Mouse (Mus musculus): ENCODE data around the gene Fam177a. TPM values are rescaled to one million over a fixed set of nuclear protein-coding genes. Genes with fewer than 3 reads are reported as not detected.
"Not testable (repeated sequence)": the region's sequence is repeated elsewhere in the genome, so short reads cannot be mapped to it uniquely, and the experiment has no call there.

The Fam177a gene
- polyA plus RNA-seq, 2 experiments = 3.8 to 7.3 TPM

DNA sequence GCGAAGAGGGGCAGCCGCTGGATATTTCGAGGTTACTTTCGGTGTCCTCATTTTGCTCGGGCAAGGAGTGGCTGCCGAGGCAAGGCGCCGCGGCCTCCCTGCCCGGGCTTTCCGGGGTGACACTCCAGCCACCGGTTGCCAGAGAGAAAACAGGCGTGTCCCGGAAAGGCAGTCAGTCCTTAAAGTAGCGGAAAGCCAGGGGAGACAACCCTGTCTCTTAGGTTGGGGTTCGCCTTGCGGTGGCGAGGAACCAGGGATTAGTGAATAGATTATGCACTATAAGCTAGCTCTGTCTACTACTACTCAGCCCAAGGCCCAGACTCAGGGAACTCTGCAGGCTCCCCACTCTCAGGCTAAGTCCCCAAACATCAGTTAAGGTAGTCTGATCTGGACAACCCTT, 462 bp downstream of the Fam177a start:
- not testable (repeated sequence) for H3K27ac ChIP-seq; H3K36me3 ChIP-seq (replicated peaks; ENCODE audit: control insufficient read depth, insufficient read depth, low read depth); H3K9ac ChIP-seq (replicated peaks); H3K4me3 ChIP-seq (ENCODE audit: insufficient read depth in 1 of 2, low read depth in 2 of 2, low read length in 2 of 2); H3K9me3 ChIP-seq (ENCODE audit: control insufficient read depth, low read length); H3K4me1 ChIP-seq (replicated peaks; ENCODE audit: control insufficient read depth in 2 of 2, insufficient read depth in 2 of 2, low read length in 1 of 2); DNase-seq (ENCODE audit: low read depth in 3 of 3, low spot score in 3 of 3); H3K4me2 ChIP-seq (ENCODE audit: low read depth); H3K27me3 ChIP-seq (ENCODE audit: control insufficient read depth, insufficient read depth, low read length)
- peak; percentile 81 for ATAC-seq (ENCODE audit: insufficient read depth)
- WGBS (ENCODE audit: insufficient replicate concordance) = no CpG with 5 or more reads among the region's 18 CpGs

GRCm38 (mm10) chr12:55135540-55135939, 11.3 kb downstream of the Fam177a start:
- not testable (repeated sequence) for H3K9me3 ChIP-seq (ENCODE audit: control insufficient read depth, low read length); H3K27ac ChIP-seq; H3K36me3 ChIP-seq (replicated peaks; ENCODE audit: control insufficient read depth, insufficient read depth, low read depth); H3K4me2 ChIP-seq (ENCODE audit: low read depth); H3K4me1 ChIP-seq (replicated peaks; ENCODE audit: control insufficient read depth in 2 of 2, insufficient read depth in 2 of 2, low read length in 1 of 2); DNase-seq (ENCODE audit: low read depth in 3 of 3, low spot score in 3 of 3); H3K4me3 ChIP-seq (ENCODE audit: insufficient read depth in 1 of 2, low read depth in 2 of 2, low read length in 2 of 2); H3K9ac ChIP-seq (replicated peaks); H3K27me3 ChIP-seq (ENCODE audit: control insufficient read depth, insufficient read depth, low read length); ATAC-seq (ENCODE audit: insufficient read depth)
- no CpG with 5 or more reads among the region's 6 CpGs for whole genome bisulfite sequencing (ENCODE audit: insufficient replicate concordance)

DNA sequence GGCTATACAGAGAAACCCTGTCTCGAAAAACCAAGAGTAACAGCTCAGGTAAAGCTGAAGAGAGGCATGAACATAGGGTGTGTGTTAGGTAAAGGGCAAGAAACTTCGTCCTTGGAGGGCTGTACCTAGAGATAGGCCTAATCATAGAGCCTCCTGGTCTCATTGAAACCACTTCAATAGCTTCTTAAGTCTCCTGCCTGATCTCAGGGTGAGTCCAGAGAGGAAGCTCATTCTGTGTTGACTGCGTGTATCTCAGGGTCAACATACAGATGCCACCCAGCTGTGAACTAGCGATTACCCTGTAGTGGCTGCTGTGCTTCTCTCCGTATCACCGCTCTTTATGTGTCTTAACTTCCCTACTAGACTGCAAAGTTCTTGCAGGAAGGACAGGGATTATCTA, 13.6 kb downstream of the Fam177a start:
- not testable (repeated sequence) for H3K4me1 ChIP-seq (replicated peaks; ENCODE audit: control insufficient read depth in 2 of 2, insufficient read depth in 2 of 2, low read length in 1 of 2); H3K36me3 ChIP-seq (replicated peaks; ENCODE audit: control insufficient read depth, insufficient read depth, low read depth); H3K27me3 ChIP-seq (ENCODE audit: control insufficient read depth, insufficient read depth, low read length); H3K9ac ChIP-seq (replicated peaks); H3K27ac ChIP-seq; H3K9me3 ChIP-seq (ENCODE audit: control insufficient read depth, low read length); DNase-seq (ENCODE audit: low read depth in 3 of 3, low spot score in 3 of 3); H3K4me3 ChIP-seq (ENCODE audit: insufficient read depth in 1 of 2, low read depth in 2 of 2, low read length in 2 of 2); H3K4me2 ChIP-seq (ENCODE audit: low read depth)
- WGBS (ENCODE audit: insufficient replicate concordance) = no CpG with 5 or more reads among the region's 6 CpGs
- 0 out of 2 replicates have a peak, but pooled peaks have one; percentile 21 for ATAC-seq (ENCODE audit: insufficient read depth)

DNA sequence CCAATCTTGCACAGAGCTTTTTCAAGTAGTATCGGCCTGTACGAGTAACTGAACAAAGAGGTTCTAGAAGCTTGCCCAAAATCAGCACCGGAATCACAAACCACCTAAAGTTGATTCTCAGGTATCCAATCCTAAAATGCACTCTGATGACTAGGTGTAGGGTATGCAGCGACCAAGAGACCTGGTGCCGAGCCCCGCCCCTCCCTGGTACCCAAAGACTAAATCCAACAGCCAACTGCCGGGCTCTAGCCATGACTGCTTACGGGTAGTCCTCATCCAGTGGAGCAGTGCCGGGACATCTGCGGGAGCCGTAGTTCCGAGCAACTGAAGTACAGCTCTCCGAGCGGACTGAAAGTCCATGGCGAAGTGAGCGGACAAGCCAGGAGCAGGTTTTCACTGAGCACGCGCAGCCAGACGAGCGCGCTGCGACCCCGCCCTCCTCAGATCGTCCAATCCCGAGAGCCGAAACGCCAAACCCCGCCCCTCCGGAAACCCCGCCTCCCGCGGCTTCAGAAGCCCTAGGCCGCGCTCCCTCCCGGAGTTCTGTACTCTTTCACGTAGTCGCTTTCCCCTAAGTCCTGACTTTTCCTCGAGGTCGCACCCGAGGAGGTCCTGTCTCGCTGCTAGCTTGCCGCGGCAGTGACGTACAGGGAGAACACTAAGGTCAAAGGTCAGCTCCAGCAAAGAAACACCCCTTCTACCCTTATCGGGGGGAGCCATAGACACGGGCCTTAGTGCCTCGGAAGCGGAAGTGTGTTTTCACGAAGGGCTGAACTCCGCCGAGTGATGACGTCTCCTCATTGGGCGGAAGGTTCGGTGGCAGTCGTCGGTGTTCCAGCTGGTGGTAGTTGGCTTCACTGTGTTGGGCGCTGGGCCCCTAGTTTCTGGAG, 30.5 kb downstream of the Fam177a start, which contains the start of gene Srp54b:
Gene Srp54b, plus strand, starts transcription at position 546 of the 890 bp plus-strand sequence.
- H3K9ac ChIP-seq (replicated peaks) = peak within 1 kb of the TSS; percentile 57; the same call in 1 of the 2 replicates
- WGBS (ENCODE audit: insufficient replicate concordance) = no CpG with 5 or more reads among the region's 57 CpGs
- not testable (repeated sequence) for H3K27ac ChIP-seq; H3K4me2 ChIP-seq (ENCODE audit: low read depth); H3K36me3 ChIP-seq (replicated peaks; ENCODE audit: control insufficient read depth, insufficient read depth, low read depth); DNase-seq (ENCODE audit: low read depth in 3 of 3, low spot score in 3 of 3); H3K4me1 ChIP-seq (replicated peaks; ENCODE audit: control insufficient read depth in 2 of 2, insufficient read depth in 2 of 2, low read length in 1 of 2); H3K9me3 ChIP-seq (ENCODE audit: control insufficient read depth, low read length); H3K27me3 ChIP-seq (ENCODE audit: control insufficient read depth, insufficient read depth, low read length)
- ATAC-seq (ENCODE audit: insufficient read depth) = peak; percentile 96
- H3K4me3 ChIP-seq (ENCODE audit: insufficient read depth in 1 of 2, low read depth in 2 of 2, low read length in 2 of 2) = peak within 1 kb of the TSS in 1 of 2 experiments; percentile 52; a peak in 2 of 4 replicates

DNA sequence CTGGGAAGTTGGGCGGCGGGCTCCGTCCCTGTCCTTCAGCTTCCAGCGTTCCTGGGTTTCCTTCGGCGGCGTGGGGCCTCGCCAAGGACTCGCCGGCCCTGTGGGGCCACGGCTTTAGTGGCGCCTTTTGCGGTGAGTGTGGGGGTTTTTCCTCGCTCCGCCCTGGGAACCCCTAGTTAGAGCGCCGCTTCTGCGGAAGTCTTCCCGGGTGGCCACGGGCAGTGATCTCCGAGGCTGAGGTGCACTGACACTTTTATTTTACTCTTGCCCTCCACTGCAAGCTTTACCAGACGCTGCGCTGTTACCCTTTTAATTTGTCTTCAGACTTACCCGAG, 31.1 kb downstream of the Fam177a start:
- not testable (repeated sequence) for H3K27ac ChIP-seq; DNase-seq (ENCODE audit: low read depth in 3 of 3, low spot score in 3 of 3); H3K4me1 ChIP-seq (replicated peaks; ENCODE audit: control insufficient read depth in 2 of 2, insufficient read depth in 2 of 2, low read length in 1 of 2); H3K36me3 ChIP-seq (replicated peaks; ENCODE audit: control insufficient read depth, insufficient read depth, low read depth); H3K27me3 ChIP-seq (ENCODE audit: control insufficient read depth, insufficient read depth, low read length); H3K9me3 ChIP-seq (ENCODE audit: control insufficient read depth, low read length); H3K4me2 ChIP-seq (ENCODE audit: low read depth)
- peak overlapping the region in 1 of 2 experiments; percentile 52; a peak in 2 of 4 replicates for H3K4me3 ChIP-seq (ENCODE audit: insufficient read depth in 1 of 2, low read depth in 2 of 2, low read length in 2 of 2)
- 1% methylated on average over 8 of the region's 24 CpGs for WGBS (ENCODE audit: insufficient replicate concordance)
- ATAC-seq (ENCODE audit: insufficient read depth) = peak; percentile 40
- H3K9ac ChIP-seq (replicated peaks) = peak overlapping the region; percentile 57; the same call in 1 of the 2 replicates

GRCm38 (mm10) chr12:55167034-55167557, 42.8 kb downstream of the Fam177a start:
- no CpG with 5 or more reads among the region's 7 CpGs for WGBS (ENCODE audit: insufficient replicate concordance)
- H3K27me3 ChIP-seq (ENCODE audit: control insufficient read depth, insufficient read depth, low read length); H3K9ac ChIP-seq (replicated peaks); H3K27ac ChIP-seq; H3K36me3 ChIP-seq (replicated peaks; ENCODE audit: control insufficient read depth, insufficient read depth, low read depth); H3K4me3 ChIP-seq (ENCODE audit: insufficient read depth in 1 of 2, low read depth in 2 of 2, low read length in 2 of 2); ATAC-seq (ENCODE audit: insufficient read depth); DNase-seq (ENCODE audit: low read depth in 3 of 3, low spot score in 3 of 3); H3K4me2 ChIP-seq (ENCODE audit: low read depth); H3K4me1 ChIP-seq (replicated peaks; ENCODE audit: control insufficient read depth in 2 of 2, insufficient read depth in 2 of 2, low read length in 1 of 2); H3K9me3 ChIP-seq (ENCODE audit: control insufficient read depth, low read length): not testable (repeated sequence)

GRCm38 (mm10) chr12:55187686-55188085, 63.4 kb downstream of the Fam177a start:
- not testable (repeated sequence) for H3K9ac ChIP-seq (replicated peaks); DNase-seq (ENCODE audit: low read depth in 3 of 3, low spot score in 3 of 3); H3K27ac ChIP-seq; H3K9me3 ChIP-seq (ENCODE audit: control insufficient read depth, low read length); ATAC-seq (ENCODE audit: insufficient read depth); H3K4me3 ChIP-seq (ENCODE audit: insufficient read depth in 1 of 2, low read depth in 2 of 2, low read length in 2 of 2); H3K36me3 ChIP-seq (replicated peaks; ENCODE audit: control insufficient read depth, insufficient read depth, low read depth); H3K27me3 ChIP-seq (ENCODE audit: control insufficient read depth, insufficient read depth, low read length); H3K4me2 ChIP-seq (ENCODE audit: low read depth); H3K4me1 ChIP-seq (replicated peaks; ENCODE audit: control insufficient read depth in 2 of 2, insufficient read depth in 2 of 2, low read length in 1 of 2)
- no CpG with 5 or more reads among the region's 8 CpGs for WGBS (ENCODE audit: insufficient replicate concordance)

GRCm38 (mm10) chr12:55189127-55189526, 64.9 kb downstream of the Fam177a start:
- H3K36me3 ChIP-seq (replicated peaks; ENCODE audit: control insufficient read depth, insufficient read depth, low read depth); H3K27me3 ChIP-seq (ENCODE audit: control insufficient read depth, insufficient read depth, low read length); H3K4me1 ChIP-seq (replicated peaks; ENCODE audit: control insufficient read depth in 2 of 2, insufficient read depth in 2 of 2, low read length in 1 of 2); H3K27ac ChIP-seq; H3K4me3 ChIP-seq (ENCODE audit: insufficient read depth in 1 of 2, low read depth in 2 of 2, low read length in 2 of 2); ATAC-seq (ENCODE audit: insufficient read depth); DNase-seq (ENCODE audit: low read depth in 3 of 3, low spot score in 3 of 3); H3K9ac ChIP-seq (replicated peaks); H3K4me2 ChIP-seq (ENCODE audit: low read depth); H3K9me3 ChIP-seq (ENCODE audit: control insufficient read depth, low read length): not testable (repeated sequence)
- no CpG with 5 or more reads among the region's 5 CpGs for WGBS (ENCODE audit: insufficient replicate concordance)

All from liver, embryonic 14.5 days (tissue).